ENCODE assay signal across 8 mouse cellular contexts in genomic region chr9:27728652-27729557, GRCm38 (mm10).
DNase-seq lines count a peak whose midpoint lies in the region; ATAC-seq and TF ChIP-seq lines count a peak whose summit lies in the region.

No protein-coding gene starts in this region.

- TF ChIP-seq EP300 in heart, adult 2 months (IDR thresholded peaks at IDR 0.05; ENCODE audit: insufficient read depth, low read depth, low read length): no peak

- no peak for ATAC-seq in heart, embryonic 11.5 days (replicated peaks; ENCODE audit: insufficient number of reproducible peaks, low FRiP score, low TSS enrichment)

- TF ChIP-seq POLR2A in heart, adult 2 months (IDR thresholded peaks at IDR 0.05; ENCODE audit: insufficient read depth, low read depth, low read length): no peak

- H3K4me2 ChIP-seq in heart, embryonic 11.5 days: peak overlapping the region; percentile 54

- H3K27ac ChIP-seq in heart, embryonic 11.5 days (ENCODE audit: low read depth, low read length): no peak overlapping the region
- no peak overlapping the region for H3K27ac ChIP-seq in heart, adult 2 months

- H3K4me1 ChIP-seq in heart, embryonic 11.5 days (ENCODE audit: control insufficient read depth, insufficient read depth, low read length): peaks cover 4% of the 10 kb centered on the region; the same call in 1 of the 2 replicates
- no peaks in the 10 kb centered on the region for H3K4me1 ChIP-seq in heart, adult 2 months (ENCODE audit: control insufficient read depth, insufficient read depth, low read length)

- no peaks in the 10 kb centered on the region for H3K79me2 ChIP-seq in heart, adult 2 months (replicated peaks; ENCODE audit: control insufficient read depth, insufficient read depth, low read length)

- intact Hi-C loops in heart, adult 2 months (cut with DNase I): no loop called here

- H3K4me3 ChIP-seq in heart, embryonic 11.5 days (ENCODE audit: low read depth, low read length): no peak overlapping the region
- H3K4me3 ChIP-seq in heart, adult 2 months: no peak overlapping the region

- no peaks in the 10 kb centered on the region for H3K27me3 ChIP-seq in heart, embryonic 11.5 days (ENCODE audit: control insufficient read depth, insufficient read depth, low read length)
- H3K27me3 ChIP-seq in heart, adult 2 months (ENCODE audit: control insufficient read depth, insufficient read depth, low read length): no peaks in the 10 kb centered on the region

- DNase-seq in heart, adult 2 months: no peak
- peak; percentile 92 for DNase-seq in brain, adult 2 months (ENCODE audit: low read depth, low spot score)
- peak; percentile 65 to 87 for DNase-seq in frontal cortex, postnatal 10 days (ENCODE audit: low spot score in 2 of 2)
- peak; percentile 86 to 88 for DNase-seq in left cerebral cortex, adult 18-20 months (ENCODE audit: low spot score in 2 of 2)
- peak; percentile 27 for DNase-seq in neural tube, embryonic 10.5 days (ENCODE audit: extremely low spot score, low spot score)
- no peak for DNase-seq in c-Kit-positive CD71-positive TER-119-positive erythroid progenitor cells, embryonic 14.5 days (ENCODE audit: low spot score)
- no peak for DNase-seq in adrenal gland, postnatal 14 days

- no peak for TF ChIP-seq CTCF in heart, adult 2 months (IDR thresholded peaks at IDR 0.05)

- no peaks in the 10 kb centered on the region for H3K36me3 ChIP-seq in heart, embryonic 11.5 days (ENCODE audit: control insufficient read depth, insufficient read depth, low read length)
- no peaks in the 10 kb centered on the region for H3K36me3 ChIP-seq in heart, adult 2 months (ENCODE audit: control insufficient read depth, insufficient read depth, low read length)

- H3K9ac ChIP-seq in heart, embryonic 11.5 days (ENCODE audit: low read depth, low read length): peak overlapping the region; percentile 39; the same call in 1 of the 2 replicates
- no peak overlapping the region for H3K9ac ChIP-seq in heart, adult 2 months (ENCODE audit: low read depth, low read length)

- H3K9me3 ChIP-seq in heart, embryonic 11.5 days (replicated peaks; ENCODE audit: control insufficient read depth, low read length): no peaks in the 10 kb centered on the region

- WGBS in heart, embryonic 11.5 days (ENCODE audit: insufficient replicate concordance): 10% methylated on average over 13 of the region's 13 CpGs
- WGBS in heart, adult 2 months: 11% methylated on average over 13 of the region's 13 CpGs

Comparison
In these comparisons a context has a peak if more than half of its experiments do, and no peak if none do; other contexts are left out.
1. DNase-seq: peak in brain, adult 2 months (single experiment), frontal cortex, postnatal 10 days (2 of 2), left cerebral cortex, adult 18-20 months (2 of 2) and neural tube, embryonic 10.5 days (single experiment); none in heart, adult 2 months (0 of 2), c-Kit-positive CD71-positive TER-119-positive erythroid progenitor cells, embryonic 14.5 days (single experiment) and adrenal gland, postnatal 14 days (single experiment).